Mouse (Mus musculus): ENCODE measurements around the gene Nars2. TPM values are rescaled to one million over a fixed set of nuclear protein-coding genes. Genes with fewer than 3 reads are reported as not detected.

The Nars2 gene
- polyA plus RNA-seq, 1 experiment from 2014 or later, result 20.6 TPM

- WGBS, result 93% methylated on average over 10 of the region's 10 CpGs
- no peak overlapping the region for H3K27ac ChIP-seq (ENCODE audit: low read depth, low read length)
- no peaks in the 10 kb centered on the region for H3K9me3 ChIP-seq (ENCODE audit: control insufficient read depth, low read length)
- H3K4me2 ChIP-seq, result no peak overlapping the region
- no peaks in the 10 kb centered on the region for H3K4me1 ChIP-seq (ENCODE audit: control insufficient read depth, insufficient read depth, low read length)
- ATAC-seq (ENCODE audit: low FRiP score) (no peak), DNase-seq (ENCODE audit: low spot score, missing footprints) (no peak)
- H3K27me3 ChIP-seq (ENCODE audit: control insufficient read depth, insufficient read depth, low read length), result no peaks in the 10 kb centered on the region
- no peak overlapping the region for H3K4me3 ChIP-seq (ENCODE audit: low read depth, low read length)
- H3K36me3 ChIP-seq (ENCODE audit: control insufficient read depth, insufficient read depth, low read length), result no peaks in the 10 kb centered on the region
- H3K9ac ChIP-seq (ENCODE audit: low read length), result no peak overlapping the region
Measured at GRCm38 (mm10) chr7:97029151-97029550, 77.8 kb downstream of the Nars2 start.

GRCm38 (mm10) chr7:97032412-97032811 is 81.1 kb downstream of the Nars2 start:
- no peak overlapping the region for H3K4me2 ChIP-seq
- DNase-seq (ENCODE audit: low spot score, missing footprints), result no peak
- no peaks in the 10 kb centered on the region for H3K27me3 ChIP-seq (ENCODE audit: control insufficient read depth, insufficient read depth, low read length)
- H3K9ac ChIP-seq (ENCODE audit: low read length), result no peak overlapping the region
- 87% methylated on average over 2 of the region's 2 CpGs for WGBS
- H3K9me3 ChIP-seq (ENCODE audit: control insufficient read depth, low read length), result no peaks in the 10 kb centered on the region
- no peak for ATAC-seq (ENCODE audit: low FRiP score)
- H3K27ac ChIP-seq (ENCODE audit: low read depth, low read length), result no peak overlapping the region
- H3K36me3 ChIP-seq (ENCODE audit: control insufficient read depth, insufficient read depth, low read length), result no peaks in the 10 kb centered on the region
- no peaks in the 10 kb centered on the region for H3K4me1 ChIP-seq (ENCODE audit: control insufficient read depth, insufficient read depth, low read length)
- H3K4me3 ChIP-seq (ENCODE audit: low read depth, low read length), result no peak overlapping the region

DNA sequence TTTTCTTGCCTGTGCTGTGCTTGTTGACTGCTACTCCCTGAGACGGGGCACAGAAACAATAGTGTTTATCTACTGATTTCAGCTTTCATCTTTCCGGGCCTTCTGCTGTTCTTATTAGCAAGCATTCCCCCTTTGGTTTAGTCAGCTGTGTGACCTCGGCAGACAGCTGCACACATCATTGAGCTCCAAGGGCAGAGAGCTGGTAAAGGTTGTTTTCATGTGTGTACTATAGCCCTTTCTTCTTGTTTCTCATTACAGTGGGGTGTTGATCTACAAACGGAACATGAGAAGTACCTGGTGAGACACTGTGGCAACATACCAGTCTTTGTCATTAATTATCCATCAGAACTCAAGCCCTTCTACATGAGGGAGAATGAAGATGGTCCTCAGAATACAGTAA is 88.3 kb downstream of the Nars2 start:
- Histone ChIP-seq H3K36me3 (ENCODE audit: control insufficient read depth, insufficient read depth, low read length) (no peaks in the 10 kb centered on the region), H3K27me3 (ENCODE audit: control insufficient read depth, insufficient read depth, low read length) (no peaks in the 10 kb centered on the region), H3K4me3 (ENCODE audit: low read depth, low read length) (no peak overlapping the region), H3K27ac (ENCODE audit: low read depth, low read length) (no peak overlapping the region), H3K9ac (ENCODE audit: low read length) (no peak overlapping the region), H3K4me1 (ENCODE audit: control insufficient read depth, insufficient read depth, low read length) (no peaks in the 10 kb centered on the region), H3K4me2 (no peak overlapping the region), H3K9me3 (ENCODE audit: control insufficient read depth, low read length) (no peaks in the 10 kb centered on the region)
- no peak for ATAC-seq (ENCODE audit: low FRiP score)
- 71% methylated on average over 4 of the region's 4 CpGs for WGBS
- no peak for DNase-seq (ENCODE audit: low spot score, missing footprints)

DNA sequence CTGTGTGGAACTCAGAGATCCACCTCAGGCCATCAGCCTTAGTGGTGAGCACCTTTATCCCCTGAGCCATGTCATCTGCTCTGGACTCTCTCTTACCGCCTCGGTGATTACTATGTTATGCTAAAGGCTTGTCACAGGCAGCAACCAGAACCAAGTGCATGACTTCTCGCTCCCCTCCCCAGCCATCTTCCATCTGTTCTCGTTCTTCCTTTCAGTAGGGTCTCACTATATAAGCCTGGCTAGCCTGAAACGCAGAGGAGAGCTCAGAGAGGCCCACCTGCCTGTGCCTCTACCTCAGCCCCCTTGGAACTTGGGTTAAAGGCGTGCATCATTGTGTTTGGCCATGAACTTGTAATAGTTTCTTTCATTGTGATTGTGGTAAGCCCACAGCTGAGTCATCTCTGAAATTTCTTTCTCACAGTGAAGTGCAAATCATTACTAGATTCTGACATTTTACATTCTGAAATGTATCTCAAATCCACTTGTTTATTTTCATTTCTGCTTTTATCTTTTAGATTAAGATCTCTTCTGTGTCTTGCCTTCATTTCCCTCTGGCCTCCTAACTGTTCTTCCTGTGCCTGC is 90.7 kb downstream of the Nars2 start:
- 88% methylated on average over 6 of the region's 6 CpGs for WGBS
- Histone ChIP-seq H3K9ac (ENCODE audit: low read length) (no peak overlapping the region), H3K36me3 (ENCODE audit: control insufficient read depth, insufficient read depth, low read length) (no peaks in the 10 kb centered on the region), H3K27ac (ENCODE audit: low read depth, low read length) (no peak overlapping the region), H3K9me3 (ENCODE audit: control insufficient read depth, low read length) (no peaks in the 10 kb centered on the region), H3K4me2 (no peak overlapping the region), H3K4me3 (ENCODE audit: low read depth, low read length) (no peak overlapping the region), H3K27me3 (ENCODE audit: control insufficient read depth, insufficient read depth, low read length) (no peaks in the 10 kb centered on the region), H3K4me1 (ENCODE audit: control insufficient read depth, insufficient read depth, low read length) (no peaks in the 10 kb centered on the region)
- no peak for ATAC-seq (ENCODE audit: low FRiP score)
- no peak for DNase-seq (ENCODE audit: low spot score, missing footprints)

GRCm38 (mm10) chr7:97042981-97043380 is 91.7 kb downstream of the Nars2 start:
- Histone ChIP-seq H3K36me3 (ENCODE audit: control insufficient read depth, insufficient read depth, low read length) (no peaks in the 10 kb centered on the region), H3K4me2 (no peak overlapping the region), H3K27ac (ENCODE audit: low read depth, low read length) (no peak overlapping the region), H3K9me3 (ENCODE audit: control insufficient read depth, low read length) (no peaks in the 10 kb centered on the region), H3K9ac (ENCODE audit: low read length) (no peak overlapping the region), H3K27me3 (ENCODE audit: control insufficient read depth, insufficient read depth, low read length) (no peaks in the 10 kb centered on the region), H3K4me3 (ENCODE audit: low read depth, low read length) (no peak overlapping the region), H3K4me1 (ENCODE audit: control insufficient read depth, insufficient read depth, low read length) (no peaks in the 10 kb centered on the region)
- 88% methylated on average over 1 of the region's 1 CpGs for WGBS
- ATAC-seq (ENCODE audit: low FRiP score) (no peak), DNase-seq (ENCODE audit: low spot score, missing footprints) (no peak)

GRCm38 (mm10) chr7:97060966-97061365 is 109.7 kb downstream of the Nars2 start:
- DNase-seq (ENCODE audit: low spot score, missing footprints), result no peak
- ATAC-seq (ENCODE audit: low FRiP score), result no peak
- H3K9ac ChIP-seq (ENCODE audit: low read length), result no peak overlapping the region
- no peaks in the 10 kb centered on the region for H3K27me3 ChIP-seq (ENCODE audit: control insufficient read depth, insufficient read depth, low read length)
- H3K27ac ChIP-seq (ENCODE audit: low read depth, low read length), result no peak overlapping the region
- H3K4me3 ChIP-seq (ENCODE audit: low read depth, low read length), result no peak overlapping the region
- no peaks in the 10 kb centered on the region; the same call in 1 of the 2 replicates for H3K36me3 ChIP-seq (ENCODE audit: control insufficient read depth, insufficient read depth, low read length)
- WGBS, result 95% methylated on average over 2 of the region's 2 CpGs
- no peaks in the 10 kb centered on the region for H3K4me1 ChIP-seq (ENCODE audit: control insufficient read depth, insufficient read depth, low read length)
- no peak overlapping the region for H3K4me2 ChIP-seq
- no peaks in the 10 kb centered on the region for H3K9me3 ChIP-seq (ENCODE audit: control insufficient read depth, low read length)

DNA sequence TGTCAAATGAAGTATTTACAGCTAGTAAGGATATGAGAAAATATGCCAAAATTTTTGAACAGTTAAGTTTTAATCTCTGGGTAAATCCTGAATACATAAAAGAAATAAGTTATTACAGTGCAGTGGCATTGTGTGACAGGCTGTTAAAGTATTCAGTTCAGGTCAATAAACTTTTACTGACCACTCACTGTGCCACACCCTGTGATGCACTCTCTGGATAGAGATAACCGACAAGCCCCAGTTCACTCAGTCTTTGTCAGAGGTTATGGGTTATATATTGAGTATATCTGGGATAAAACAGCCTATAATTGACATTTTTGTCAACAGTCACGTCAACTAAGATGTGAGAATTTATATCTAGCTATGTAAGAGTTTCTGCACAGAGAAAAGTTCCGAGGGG is 120.2 kb downstream of the Nars2 start:
- H3K27me3 ChIP-seq (ENCODE audit: control insufficient read depth, insufficient read depth, low read length), result no peaks in the 10 kb centered on the region
- ATAC-seq (ENCODE audit: low FRiP score) (no peak), DNase-seq (ENCODE audit: low spot score, missing footprints) (no peak)
- no peak overlapping the region for H3K27ac ChIP-seq (ENCODE audit: low read depth, low read length)
- no peaks in the 10 kb centered on the region for H3K4me1 ChIP-seq (ENCODE audit: control insufficient read depth, insufficient read depth, low read length)
- H3K9ac ChIP-seq (ENCODE audit: low read length), result no peak overlapping the region
- WGBS, result 88% methylated on average over 3 of the region's 3 CpGs
- no peaks in the 10 kb centered on the region for H3K36me3 ChIP-seq (ENCODE audit: control insufficient read depth, insufficient read depth, low read length)
- H3K4me2 ChIP-seq, result no peak overlapping the region
- no peak overlapping the region for H3K4me3 ChIP-seq (ENCODE audit: low read depth, low read length)
- H3K9me3 ChIP-seq (ENCODE audit: control insufficient read depth, low read length), result no peaks in the 10 kb centered on the region

DNA sequence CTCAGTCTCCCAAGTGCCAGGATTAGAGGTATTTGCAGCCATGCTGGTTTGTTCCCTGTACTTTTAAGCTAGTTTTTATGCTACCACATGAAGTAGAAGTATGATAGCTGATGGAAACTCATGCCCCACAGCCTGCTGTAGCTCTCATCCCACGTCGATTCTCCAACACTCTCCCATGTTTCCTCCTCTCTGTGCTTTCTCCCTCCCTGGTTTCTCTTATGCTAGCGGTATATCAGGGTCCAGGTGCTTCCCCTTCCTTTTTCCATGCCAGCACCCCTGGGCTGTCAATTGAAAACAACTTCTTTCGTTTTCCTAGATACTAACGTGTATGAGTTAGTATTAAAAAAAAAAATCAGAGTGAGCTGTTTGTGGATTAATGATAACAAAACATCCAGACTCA is 120.8 kb downstream of the Nars2 start:
- no peak for DNase-seq (ENCODE audit: low spot score, missing footprints)
- no peak overlapping the region for H3K4me2 ChIP-seq
- no peaks in the 10 kb centered on the region for H3K36me3 ChIP-seq (ENCODE audit: control insufficient read depth, insufficient read depth, low read length)
- H3K9me3 ChIP-seq (ENCODE audit: control insufficient read depth, low read length), result no peaks in the 10 kb centered on the region
- H3K9ac ChIP-seq (ENCODE audit: low read length), result no peak overlapping the region
- 81% methylated on average over 5 of the region's 5 CpGs for WGBS
- H3K4me1 ChIP-seq (ENCODE audit: control insufficient read depth, insufficient read depth, low read length), result no peaks in the 10 kb centered on the region
- H3K4me3 ChIP-seq (ENCODE audit: low read depth, low read length), result no peak overlapping the region
- no peak overlapping the region for H3K27ac ChIP-seq (ENCODE audit: low read depth, low read length)
- ATAC-seq (ENCODE audit: low FRiP score), result no peak
- no peaks in the 10 kb centered on the region for H3K27me3 ChIP-seq (ENCODE audit: control insufficient read depth, insufficient read depth, low read length)

GRCm38 (mm10) chr7:97074974-97075373 is 123.7 kb downstream of the Nars2 start:
- H3K36me3 ChIP-seq (ENCODE audit: control insufficient read depth, insufficient read depth, low read length), result no peaks in the 10 kb centered on the region
- DNase-seq (ENCODE audit: low spot score, missing footprints) (no peak), ATAC-seq (ENCODE audit: low FRiP score) (no peak)
- H3K9me3 ChIP-seq (ENCODE audit: control insufficient read depth, low read length), result no peaks in the 10 kb centered on the region
- no peaks in the 10 kb centered on the region for H3K4me1 ChIP-seq (ENCODE audit: control insufficient read depth, insufficient read depth, low read length)
- no peak overlapping the region for H3K4me2 ChIP-seq
- H3K9ac ChIP-seq (ENCODE audit: low read length), result no peak overlapping the region
- H3K27me3 ChIP-seq (ENCODE audit: control insufficient read depth, insufficient read depth, low read length), result no peaks in the 10 kb centered on the region
- H3K4me3 ChIP-seq (ENCODE audit: low read depth, low read length), result no peak overlapping the region
- no peak overlapping the region for H3K27ac ChIP-seq (ENCODE audit: low read depth, low read length)
- WGBS, result 84% methylated on average over 1 of the region's 1 CpGs

DNA sequence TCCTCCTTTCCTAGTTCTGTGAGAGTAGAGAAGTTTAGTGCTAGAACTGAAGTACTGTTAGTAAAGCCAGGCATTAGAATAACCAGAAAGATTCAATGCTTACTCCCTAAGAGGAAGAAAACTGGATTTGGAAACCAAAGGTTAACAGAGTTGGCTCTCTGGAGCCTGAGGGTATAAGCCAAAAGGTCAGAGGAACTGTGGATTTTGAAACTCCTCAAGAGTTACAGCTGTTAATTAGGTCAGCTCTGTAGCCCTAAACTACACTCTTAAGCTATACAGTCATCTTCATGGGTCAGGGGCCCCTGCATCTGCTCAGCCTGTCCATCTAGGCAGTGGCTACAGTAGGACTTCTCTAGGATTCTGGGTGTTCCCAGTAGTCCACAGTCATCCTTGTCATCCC is 125.7 kb downstream of the Nars2 start:
- no peak overlapping the region for H3K9ac ChIP-seq (ENCODE audit: low read length)
- H3K4me1 ChIP-seq (ENCODE audit: control insufficient read depth, insufficient read depth, low read length), result no peaks in the 10 kb centered on the region
- no peak overlapping the region for H3K4me3 ChIP-seq (ENCODE audit: low read depth, low read length)
- H3K4me2 ChIP-seq, result no peak overlapping the region
- H3K9me3 ChIP-seq (ENCODE audit: control insufficient read depth, low read length), result no peaks in the 10 kb centered on the region
- DNase-seq (ENCODE audit: low spot score, missing footprints), result no peak
- no peak for ATAC-seq (ENCODE audit: low FRiP score)
- H3K27me3 ChIP-seq (ENCODE audit: control insufficient read depth, insufficient read depth, low read length), result no peaks in the 10 kb centered on the region
- no peaks in the 10 kb centered on the region for H3K36me3 ChIP-seq (ENCODE audit: control insufficient read depth, insufficient read depth, low read length)
- no peak overlapping the region for H3K27ac ChIP-seq (ENCODE audit: low read depth, low read length)

Measured in midbrain, embryonic 11.5 days (tissue).